Mouse (Mus musculus): Measurements from ENCODE around the gene Agbl1. TPM values are rescaled to one million over a fixed set of nuclear protein-coding genes. Genes with fewer than 3 reads are reported as not detected.

The Agbl1 gene
- total RNA-seq, 2 experiments from 2014 or later, result 0.09 to 0.16 TPM

DNA sequence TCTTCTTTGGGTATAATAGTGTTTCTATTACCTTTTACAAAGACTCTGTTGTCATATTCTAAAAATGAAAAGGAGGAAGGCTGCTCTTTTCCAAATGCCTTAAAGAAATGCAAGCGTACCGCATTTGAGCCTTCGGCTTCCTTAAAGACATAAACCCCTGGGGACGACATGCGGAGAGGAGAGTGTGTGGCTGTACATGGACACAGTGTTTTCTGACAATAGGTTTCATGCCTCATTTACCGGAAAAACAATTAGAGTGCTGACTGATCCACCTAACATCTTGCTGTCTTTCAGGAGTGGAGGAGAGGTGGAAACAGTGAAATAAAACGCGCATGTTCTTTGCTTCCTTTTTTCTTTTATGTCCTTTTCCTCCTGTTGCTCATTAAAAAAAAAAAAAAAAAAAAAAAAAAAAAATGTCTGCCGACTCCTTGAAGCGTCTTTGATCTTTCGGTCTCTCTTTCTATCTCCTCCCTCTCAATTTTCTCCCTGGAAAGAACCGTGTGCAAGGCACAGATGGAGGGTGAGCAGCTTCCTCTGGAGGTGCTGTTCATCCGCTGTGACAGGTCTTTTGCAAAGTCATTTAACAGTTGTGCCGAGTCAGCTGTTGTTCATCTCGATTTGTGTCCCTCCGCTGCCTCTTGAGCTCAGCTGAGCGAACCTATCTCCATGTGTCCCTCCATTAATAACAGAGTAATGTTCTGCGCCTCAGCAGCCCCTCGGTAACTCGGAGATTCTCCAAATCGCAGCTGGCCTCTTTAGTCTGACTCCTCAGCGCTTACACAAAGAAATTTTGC lies 659.9 kb downstream of the Agbl1 start:
- intact Hi-C loops (cut with DNase I), result no loop called here
- Histone ChIP-seq H3K4me3 (peak overlapping the region; percentile 30), H3K27ac (no peak overlapping the region)
- no peak; the same call in 1 of the 2 replicates for TF ChIP-seq CTCF (IDR thresholded peaks at IDR 0.05)
- DNase-seq (ENCODE audit: extremely low spot score in 1 of 2, low spot score in 2 of 2), result peak; percentile 9 to 14

DNA sequence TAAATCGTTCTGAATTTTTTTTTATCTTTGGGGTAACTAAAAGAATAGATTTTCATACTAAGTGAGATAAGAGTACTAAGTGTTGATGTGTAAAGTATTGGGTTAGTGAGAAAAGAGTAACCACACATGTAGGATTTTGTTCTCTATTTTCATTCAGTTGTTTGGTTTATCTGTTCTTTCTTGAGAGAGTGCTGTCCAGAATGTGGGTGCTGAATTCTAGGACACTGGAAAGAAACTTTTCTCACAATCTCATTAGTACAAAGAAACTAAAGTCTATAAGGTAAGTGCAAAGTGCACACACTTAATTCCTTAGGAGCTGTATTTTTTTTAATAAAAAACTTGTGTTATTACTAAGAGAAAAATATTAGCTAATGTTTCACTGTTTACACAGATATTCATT lies 674.4 kb downstream of the Agbl1 start:
- intact Hi-C loops (cut with DNase I), result no loop called here
- DNase-seq (ENCODE audit: extremely low spot score in 1 of 2, low spot score in 2 of 2), result no peak
- Histone ChIP-seq H3K27ac (no peak overlapping the region), H3K4me3 (no peak overlapping the region)
- TF ChIP-seq CTCF (IDR thresholded peaks at IDR 0.05), result no peak

DNA sequence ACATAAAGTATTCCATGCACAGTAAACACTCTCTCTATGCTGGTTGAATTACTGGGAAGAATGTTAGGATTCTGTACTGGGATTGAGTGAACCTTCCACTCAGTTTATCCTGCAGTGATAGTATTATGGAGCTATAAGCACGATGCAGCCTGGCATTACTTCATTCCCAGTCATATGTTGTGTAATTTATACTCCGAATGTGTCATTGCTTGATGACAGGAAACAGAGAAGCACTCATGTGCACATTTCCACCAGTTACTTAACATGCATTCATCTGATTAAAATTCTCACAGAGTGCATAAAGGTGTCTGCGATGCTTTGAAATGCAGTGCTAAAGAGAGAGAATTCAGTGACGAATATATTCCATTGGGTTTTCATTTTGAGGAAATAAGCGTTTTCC lies 682.0 kb downstream of the Agbl1 start:
- Histone ChIP-seq H3K4me3 (no peak overlapping the region), H3K27ac (no peak overlapping the region)
- TF ChIP-seq CTCF (IDR thresholded peaks at IDR 0.05), result no peak
- intact Hi-C loops (cut with DNase I), result no loop called here
- DNase-seq (ENCODE audit: extremely low spot score in 1 of 2, low spot score in 2 of 2), result no peak

DNA sequence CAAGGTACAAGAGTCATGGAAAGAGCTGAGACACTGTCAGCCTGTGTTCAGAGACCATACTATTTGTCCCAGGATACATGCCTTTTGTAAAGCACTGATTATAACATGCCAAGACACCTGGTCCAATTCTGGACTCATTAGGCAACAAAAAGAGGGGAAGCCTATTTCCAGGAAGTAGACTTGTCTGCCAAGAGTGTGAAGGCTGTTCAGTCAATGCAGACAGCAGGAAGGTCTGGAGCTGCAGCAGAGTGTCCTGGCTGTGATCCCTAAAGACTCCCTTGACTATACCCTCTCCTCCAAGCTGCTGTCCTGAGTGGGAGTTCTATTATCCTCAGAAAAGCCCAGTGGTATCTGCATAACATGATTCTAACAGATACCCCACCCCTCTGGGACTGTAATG lies 689.2 kb downstream of the Agbl1 start:
- Histone ChIP-seq H3K4me3 (no peak overlapping the region), H3K27ac (no peak overlapping the region)
- intact Hi-C loops (cut with DNase I), result no loop called here
- DNase-seq (ENCODE audit: extremely low spot score in 1 of 2, low spot score in 2 of 2), result no peak
- no peak for TF ChIP-seq CTCF (IDR thresholded peaks at IDR 0.05)

DNA sequence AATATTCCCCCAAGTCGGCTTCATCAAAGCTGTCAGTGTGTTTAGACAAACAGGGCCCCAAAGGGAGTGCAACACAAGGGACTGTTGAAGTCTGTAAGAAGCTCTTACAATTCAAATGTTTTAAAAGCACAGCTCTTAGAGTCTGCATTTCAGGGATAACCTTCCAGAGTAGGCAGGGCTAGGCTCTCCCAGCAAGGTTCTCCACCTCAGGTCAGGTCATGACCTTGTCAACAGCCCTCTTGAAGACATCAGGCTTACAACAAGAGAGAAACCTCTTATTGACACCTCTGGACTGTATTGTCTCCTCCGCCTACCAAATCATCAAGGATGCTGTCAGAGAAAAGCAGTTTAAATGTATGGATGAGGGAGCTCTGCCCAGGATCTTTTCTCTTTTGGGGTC lies 692.0 kb downstream of the Agbl1 start:
- intact Hi-C loops (cut with DNase I), result no loop called here
- no peak overlapping the region for H3K27ac ChIP-seq
- TF ChIP-seq CTCF (IDR thresholded peaks at IDR 0.05), result no peak
- H3K4me3 ChIP-seq, result no peak overlapping the region
- no peak for DNase-seq (ENCODE audit: extremely low spot score in 1 of 2, low spot score in 2 of 2)

DNA sequence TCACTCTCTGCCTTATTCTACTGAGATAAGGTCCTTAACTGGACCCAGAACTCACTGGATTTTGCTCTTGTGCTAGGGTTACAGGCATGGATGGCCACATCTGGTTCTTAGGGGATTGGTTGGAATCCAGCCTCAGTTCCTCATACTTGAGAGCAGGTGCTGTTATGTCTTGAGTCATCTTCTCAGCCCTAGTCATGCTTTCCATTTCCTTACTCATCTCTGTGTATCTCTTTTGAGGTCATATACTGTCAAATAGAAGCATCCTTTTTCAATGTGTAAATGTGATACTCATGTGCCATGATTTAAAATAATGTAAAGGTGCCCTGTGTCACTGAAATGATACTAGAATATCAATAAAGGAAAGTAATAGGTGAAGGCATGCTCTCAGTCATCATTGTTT lies 705.5 kb downstream of the Agbl1 start:
- intact Hi-C loops (cut with DNase I), result no loop called here

DNA sequence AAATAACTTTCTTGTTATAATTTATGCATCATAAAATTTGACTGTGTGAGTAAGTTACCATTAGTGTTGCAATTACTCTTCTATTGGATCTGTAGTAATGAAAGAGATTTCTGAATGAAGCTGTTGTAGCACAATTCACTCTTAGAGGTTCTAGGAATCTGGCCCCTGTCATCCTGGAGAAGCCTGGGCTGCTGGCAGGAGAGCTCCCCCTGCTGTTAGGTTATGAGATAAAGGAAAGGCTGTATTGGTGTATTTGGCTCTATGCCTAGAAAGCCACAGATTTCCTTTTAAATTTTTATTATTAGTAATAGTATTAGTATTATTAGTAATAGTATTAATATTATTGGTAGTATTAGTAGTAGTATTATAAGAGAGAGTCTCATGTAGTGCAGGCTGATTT lies 711.8 kb downstream of the Agbl1 start:
- peak; percentile 10 to 23 for DNase-seq (ENCODE audit: extremely low spot score in 1 of 2, low spot score in 2 of 2)
- intact Hi-C loops (cut with DNase I), result loop anchor here (1.0 to 5.0 kb wide), 4 partner anchors 548 to 1029 kb away; no protein-coding TSS in a partner anchor
- Histone ChIP-seq H3K27ac (no peak overlapping the region), H3K4me3 (no peak overlapping the region)
- TF ChIP-seq CTCF (IDR thresholded peaks at IDR 0.05), result peak; percentile 70

More for the DNA sequence above, 705.5 kb downstream of the Agbl1 start:
- H3K27ac ChIP-seq, result no peak overlapping the region
- DNase-seq (ENCODE audit: extremely low spot score in 1 of 2, low spot score in 2 of 2), result no peak
- TF ChIP-seq CTCF (IDR thresholded peaks at IDR 0.05), result no peak
- H3K4me3 ChIP-seq, result no peak overlapping the region

DNA sequence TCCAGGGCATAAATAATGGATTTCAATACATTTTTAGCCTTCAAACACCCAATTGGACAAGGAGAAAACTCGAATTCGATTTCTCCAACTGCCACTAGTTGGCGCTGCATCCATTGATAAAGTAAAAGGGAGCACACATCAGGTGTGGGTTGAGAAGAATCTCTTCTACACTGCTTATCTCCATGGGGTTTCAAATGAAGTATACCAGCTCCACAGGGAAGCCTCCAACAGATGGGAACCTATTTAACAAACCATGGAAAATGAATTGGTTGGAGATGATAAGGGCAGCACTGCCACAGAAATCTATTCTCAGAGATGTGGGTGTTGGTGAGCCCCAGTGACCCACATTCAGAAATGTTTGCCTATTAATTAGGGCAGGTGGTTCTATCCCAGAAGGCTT lies 741.6 kb downstream of the Agbl1 start:
- DNase-seq (ENCODE audit: extremely low spot score in 1 of 2, low spot score in 2 of 2), result peak in 1 of 2 experiments; percentile 14
- TF ChIP-seq CTCF (IDR thresholded peaks at IDR 0.05), result peak; percentile 60
- H3K4me3 ChIP-seq, result no peak overlapping the region
- intact Hi-C loops (cut with DNase I), result no loop called here
- H3K27ac ChIP-seq, result no peak overlapping the region

DNA sequence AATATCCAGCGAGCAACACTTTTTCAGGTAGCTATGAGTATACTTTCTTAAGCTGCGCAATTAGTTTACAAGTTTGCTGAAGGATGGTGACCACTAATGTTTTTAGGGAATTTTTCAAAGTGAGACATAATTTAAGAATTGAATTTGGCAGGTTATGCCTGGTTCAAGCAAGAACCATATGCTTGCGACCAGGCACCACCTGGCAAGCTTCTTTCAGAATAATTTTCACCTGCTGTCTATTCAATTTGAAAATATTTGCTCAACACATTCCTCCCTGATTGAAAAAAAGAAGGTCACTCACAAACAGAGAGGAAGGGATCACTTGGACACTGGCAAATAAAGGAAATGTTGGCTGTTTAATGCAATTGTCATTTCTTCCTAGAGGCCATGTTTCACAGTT lies 779.9 kb downstream of the Agbl1 start:
- no peak for DNase-seq (ENCODE audit: extremely low spot score in 1 of 2, low spot score in 2 of 2)
- TF ChIP-seq CTCF (IDR thresholded peaks at IDR 0.05), result no peak

DNA sequence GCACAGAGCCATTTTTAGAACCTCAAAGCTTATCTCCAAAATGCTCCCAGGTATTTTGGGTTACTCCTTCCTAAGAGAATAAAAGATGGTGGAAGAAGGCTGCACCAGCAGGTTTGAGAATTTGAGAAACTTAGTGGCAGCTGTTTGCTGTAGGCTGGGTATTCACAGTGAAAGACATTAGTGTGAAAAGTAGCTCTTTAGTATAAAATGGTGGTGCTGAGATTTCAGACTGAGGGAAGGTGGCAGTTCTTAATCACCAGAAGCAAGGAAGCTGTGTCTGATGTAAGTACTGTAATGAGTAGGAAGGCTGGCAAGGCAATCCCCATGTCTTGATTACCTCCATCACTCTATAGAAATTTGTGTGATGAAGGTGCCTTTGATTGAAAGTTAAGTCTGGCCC lies 799.3 kb downstream of the Agbl1 start:
- DNase-seq (ENCODE audit: extremely low spot score in 1 of 2, low spot score in 2 of 2), result no peak
- intact Hi-C loops (cut with DNase I), result no loop called here
- Histone ChIP-seq H3K4me3 (no peak overlapping the region), H3K27ac (no peak overlapping the region)
- no peak for TF ChIP-seq CTCF (IDR thresholded peaks at IDR 0.05)

More for the DNA sequence above, 779.9 kb downstream of the Agbl1 start:
- intact Hi-C loops (cut with DNase I), result no loop called here
- Histone ChIP-seq H3K4me3 (no peak overlapping the region), H3K27ac (no peak overlapping the region)

DNA sequence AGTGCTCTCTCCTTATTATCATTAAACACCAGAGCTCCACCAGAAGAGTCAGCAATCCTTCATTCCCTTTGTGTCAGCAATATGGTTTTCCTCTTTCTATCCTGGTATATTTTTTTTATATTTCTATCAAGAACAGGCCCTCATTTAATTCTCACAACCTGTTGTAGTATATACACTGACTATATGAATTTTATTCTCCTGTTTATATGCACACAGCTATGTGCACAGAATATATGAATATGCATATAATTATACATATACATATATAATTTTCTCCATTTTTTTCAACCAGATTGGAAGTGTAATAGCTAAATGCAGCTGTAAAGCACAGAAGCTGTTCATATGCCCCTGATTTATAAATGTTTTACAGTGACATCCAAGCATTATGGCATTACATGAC lies 846.3 kb downstream of the Agbl1 start:
- intact Hi-C loops (cut with DNase I), result no loop called here
- no peak for TF ChIP-seq CTCF (IDR thresholded peaks at IDR 0.05)
- Histone ChIP-seq H3K4me3 (no peak overlapping the region), H3K27ac (no peak overlapping the region)
- DNase-seq (ENCODE audit: extremely low spot score in 1 of 2, low spot score in 2 of 2), result no peak

DNA sequence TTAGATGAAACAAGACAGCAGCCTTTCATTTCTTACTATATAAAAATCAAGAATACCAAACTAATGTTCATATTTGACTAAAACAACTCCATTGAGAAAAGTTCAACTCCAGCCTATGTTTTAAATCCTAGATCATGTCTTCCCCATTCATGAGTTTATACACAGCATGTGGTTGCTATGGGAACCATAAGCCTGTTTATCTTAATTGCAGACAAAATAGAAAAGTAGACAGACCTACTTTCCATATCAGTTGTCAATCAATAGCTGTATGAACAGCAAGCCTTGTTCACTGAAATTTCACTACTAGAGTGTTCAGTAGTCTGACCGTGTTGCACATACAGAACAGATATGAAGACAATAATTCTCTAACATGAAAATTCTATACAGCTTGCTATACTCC lies 857.6 kb downstream of the Agbl1 start:
- TF ChIP-seq CTCF (IDR thresholded peaks at IDR 0.05), result no peak

DNA sequence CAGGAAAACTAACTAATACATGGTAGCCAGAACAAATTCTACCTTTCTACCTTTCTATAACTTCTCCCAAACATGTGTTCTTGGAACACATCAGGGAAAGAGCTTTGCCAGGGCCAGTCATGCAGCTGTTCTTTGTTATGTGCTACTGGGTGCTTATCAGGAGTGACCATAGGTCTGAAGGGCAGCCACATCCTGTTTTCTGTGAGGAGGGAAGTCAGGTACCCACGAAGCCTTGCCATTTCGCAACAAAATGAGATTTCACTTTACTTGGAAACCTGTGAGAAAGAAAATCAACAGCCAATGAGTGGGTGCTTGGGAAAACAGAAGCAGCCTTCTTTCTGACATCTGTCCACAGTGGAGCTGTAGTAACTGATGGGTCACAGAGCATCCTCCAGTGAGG lies 865.5 kb downstream of the Agbl1 start:
- TF ChIP-seq CTCF (IDR thresholded peaks at IDR 0.05), result no peak
- Histone ChIP-seq H3K4me3 (no peak overlapping the region), H3K27ac (no peak overlapping the region)
- intact Hi-C loops (cut with DNase I), result no loop called here
- DNase-seq (ENCODE audit: extremely low spot score in 1 of 2, low spot score in 2 of 2), result no peak

More for the DNA sequence above, 857.6 kb downstream of the Agbl1 start:
- no peak overlapping the region for H3K4me3 ChIP-seq
- DNase-seq (ENCODE audit: extremely low spot score in 1 of 2, low spot score in 2 of 2), result no peak
- no peak overlapping the region for H3K27ac ChIP-seq
- intact Hi-C loops (cut with DNase I), result no loop called here
